Mouse (Mus musculus) spleen, postnatal 4 days (tissue): ENCODE results near the gene Chfr.
"Not testable (repeated sequence)": the region's sequence is repeated elsewhere in the genome, so short reads cannot be mapped to it uniquely, and the experiment has no call there.

Experiments used
- DNase-seq, 2 experiments: peaks; one replicate each; pipeline ENCODE4 v3.0.0; 2022; ENCODE audit warnings: low spot score in 2 of 2

The Chfr gene

DNA sequence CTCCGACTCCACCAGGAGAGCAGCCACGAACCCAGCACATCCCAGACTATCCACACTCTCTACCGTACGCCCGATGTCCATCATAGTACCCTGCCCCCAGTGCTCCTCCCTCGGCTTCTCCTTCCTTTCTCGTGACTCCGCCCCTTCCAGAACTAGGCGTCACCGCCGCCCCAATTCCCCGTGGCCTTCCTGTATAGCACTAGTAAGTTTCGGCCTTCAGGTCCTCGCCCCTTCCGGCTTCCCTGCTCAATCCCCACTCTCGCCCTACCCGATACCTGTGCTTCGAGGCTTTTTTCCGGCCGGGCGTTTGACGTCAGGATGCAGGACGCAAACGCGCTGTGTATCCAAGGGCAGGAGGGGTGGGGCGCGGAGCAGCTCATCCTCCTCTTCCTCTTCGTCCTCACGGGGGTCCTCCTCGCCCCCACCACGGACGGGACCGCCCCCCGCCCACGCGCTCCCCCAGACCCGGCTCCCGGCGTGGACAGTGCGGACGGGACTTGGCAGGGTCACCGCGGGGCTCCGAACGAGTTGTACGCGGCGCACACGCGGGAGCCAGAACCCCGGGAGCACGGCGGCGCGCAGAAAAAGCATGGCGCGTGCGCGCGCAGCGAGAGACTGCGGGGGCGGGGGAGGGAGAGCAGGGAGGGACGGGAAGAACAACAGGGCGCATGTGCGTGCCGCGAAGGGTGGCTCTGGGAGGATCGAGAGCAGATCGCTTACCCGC lies 27.9 kb upstream of the Chfr start, which contains the start of gene Gtpbp6:
TSS of gene Gtpbp6 (minus strand) at position 617 of the 724 bp plus-strand sequence.
- peak; percentile 94 to 95 for DNase-seq

DNA sequence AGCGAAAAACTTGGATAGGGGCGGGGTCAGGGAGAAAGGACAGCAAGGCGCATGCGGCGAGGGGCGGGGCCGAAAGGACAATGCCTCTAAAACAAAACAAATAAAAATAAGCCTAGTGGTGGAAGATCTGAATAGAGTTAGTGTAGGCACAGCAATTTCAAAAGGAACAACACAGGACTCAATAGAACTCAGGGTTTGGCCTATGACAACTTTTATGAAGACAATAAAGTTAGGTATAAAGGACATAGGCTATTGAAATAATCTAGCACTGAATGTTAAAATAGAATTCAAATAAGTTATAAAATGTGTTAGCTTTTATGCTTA lies 27.4 kb upstream of the Chfr start:
- DNase-seq: no peak

DNA sequence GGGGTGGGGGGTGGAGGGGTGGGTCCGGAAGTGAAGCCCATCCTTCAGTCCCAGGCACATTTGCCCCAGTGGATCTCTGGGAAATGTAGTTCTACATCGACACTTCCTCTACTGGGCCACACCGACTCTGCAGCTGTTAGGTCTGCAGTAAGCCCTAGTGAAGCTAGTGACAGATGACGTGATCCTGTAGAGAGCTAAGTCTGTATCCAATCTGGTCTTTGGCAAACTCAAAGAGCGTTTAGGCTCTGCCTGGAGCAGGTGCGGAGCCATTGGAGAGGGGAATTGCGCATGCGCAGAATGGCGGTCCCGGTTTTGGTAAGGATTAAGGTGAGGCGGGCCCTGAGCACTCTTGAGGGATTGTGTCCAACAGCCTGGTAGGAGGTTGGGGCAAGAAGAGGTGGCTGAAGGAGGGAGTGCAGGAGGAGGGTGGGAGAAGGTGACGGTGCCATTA lies 25.6 kb upstream of the Chfr start, which contains the start of gene Zfp605:
TSS of gene Zfp605 (plus strand) at position 102 of the 451 bp plus-strand sequence.
- DNase-seq: peak; percentile 80 to 91

DNA sequence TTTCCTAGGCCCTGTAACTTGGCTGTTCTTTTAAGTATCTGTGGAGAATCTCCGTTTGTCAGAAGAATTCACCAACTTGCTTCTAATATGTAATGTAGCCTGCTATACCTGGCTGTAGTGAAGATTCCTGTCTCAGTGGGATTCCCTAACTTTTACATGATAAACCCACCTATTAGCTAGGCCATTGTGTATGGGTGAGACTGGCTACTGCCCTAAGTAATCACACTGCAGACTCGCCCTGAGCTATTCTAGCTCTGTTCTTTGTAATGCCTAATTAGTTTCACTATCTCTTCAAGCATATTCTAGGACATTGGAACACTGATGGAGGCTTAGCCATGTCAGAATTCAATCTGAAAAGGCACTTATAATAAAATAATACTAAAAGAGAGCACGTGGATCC lies 13.3 kb upstream of the Chfr start:
- not testable (repeated sequence) for DNase-seq

DNA sequence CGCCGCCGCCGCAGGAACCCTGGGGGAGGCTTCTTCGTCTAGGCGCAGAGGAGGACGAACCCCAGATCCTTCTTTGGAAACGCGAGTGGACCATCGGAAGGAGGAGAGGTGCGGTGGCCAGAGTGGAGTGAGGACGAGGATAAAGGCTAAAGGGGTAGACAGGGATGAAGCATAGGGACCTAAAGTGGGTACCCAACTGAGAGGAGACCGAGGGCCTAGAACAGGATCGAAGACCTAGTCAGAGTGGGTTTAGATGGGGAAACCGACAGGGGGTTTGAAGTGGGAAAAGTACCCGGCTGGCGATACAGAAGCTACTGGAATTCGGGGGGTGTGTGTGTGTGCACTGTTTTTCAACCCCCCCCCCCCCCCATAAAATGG lies 434 bp downstream of the Chfr start:
- no peak for DNase-seq

DNA sequence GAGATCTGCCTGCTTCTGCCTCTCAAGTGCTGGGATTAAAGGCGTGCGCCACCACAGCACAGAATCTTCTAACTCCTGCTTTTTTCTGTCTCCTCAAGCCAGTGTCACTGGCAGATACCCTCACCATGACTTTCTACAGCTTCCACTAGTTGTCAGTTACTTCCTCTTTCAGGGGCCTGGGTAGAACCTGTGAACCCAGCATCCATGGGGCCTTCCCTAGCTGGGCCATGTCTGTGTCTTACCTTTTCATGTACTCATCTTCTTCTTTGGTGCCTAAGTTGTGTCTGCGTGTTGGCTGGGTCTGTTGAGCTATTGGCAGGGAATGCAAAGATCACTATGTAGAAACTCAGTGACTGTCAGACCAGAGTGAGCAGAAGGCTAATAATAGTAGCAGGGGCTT lies 2.2 kb downstream of the Chfr start:
- DNase-seq: no peak

DNA sequence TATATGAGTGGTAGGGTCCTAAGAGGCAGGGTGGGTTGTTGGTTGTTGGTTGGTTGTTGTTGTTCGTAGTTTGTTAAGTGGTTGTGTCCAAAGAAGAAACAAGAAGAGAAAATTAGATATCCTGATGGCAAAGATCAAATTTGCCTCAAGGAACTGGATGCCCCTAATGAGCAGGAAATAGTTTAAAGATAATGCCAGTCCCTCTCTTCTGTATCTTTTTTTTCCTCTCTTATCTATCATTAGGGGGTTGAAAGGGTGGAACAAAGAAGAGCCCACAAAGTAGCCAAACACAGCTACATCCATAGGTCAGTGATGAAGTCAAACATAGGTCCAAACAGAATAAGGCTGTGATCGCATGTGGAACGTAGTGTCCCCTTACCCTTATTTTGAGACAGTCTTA lies 3.7 kb downstream of the Chfr start:
- DNase-seq: no peak

DNA sequence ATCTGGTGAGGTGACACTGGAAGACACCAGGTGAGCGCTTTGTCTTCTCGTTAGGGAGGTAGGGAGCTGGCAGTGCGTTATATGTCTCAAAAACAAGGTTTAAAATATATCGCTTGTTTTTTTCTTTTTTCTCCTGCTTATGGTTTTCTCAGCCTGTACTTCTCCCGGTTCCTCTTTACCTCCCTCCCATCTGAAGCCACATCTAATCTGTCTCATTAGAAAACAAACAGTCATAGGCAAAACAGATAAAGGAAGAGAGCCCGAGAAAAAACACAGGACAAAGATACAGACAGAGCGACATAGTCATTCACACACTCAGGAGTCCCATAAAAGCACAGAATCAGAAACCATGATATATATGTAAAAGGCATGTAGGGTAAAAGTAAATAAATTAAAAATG lies 4.8 kb downstream of the Chfr start:
- no peak for DNase-seq

DNA sequence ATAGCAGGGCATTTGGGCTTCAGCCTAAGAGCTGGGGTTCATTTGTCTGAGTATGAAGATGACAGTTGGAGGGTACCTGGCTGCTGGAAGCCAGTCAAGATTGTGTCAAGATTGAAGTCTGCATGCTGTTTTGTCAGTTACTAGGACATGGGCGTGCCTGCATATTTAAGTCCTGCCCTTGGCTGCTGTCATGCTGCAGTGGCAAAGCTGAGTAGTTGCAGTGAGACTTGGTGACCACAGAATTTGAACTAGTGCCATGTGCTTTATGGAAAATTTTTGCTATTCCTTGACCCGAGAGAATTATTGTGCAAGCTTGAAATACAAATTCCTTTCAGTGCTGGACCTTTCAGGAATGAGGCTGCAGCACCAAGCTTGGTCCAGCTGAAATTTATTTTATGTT lies 6.7 kb downstream of the Chfr start:
- no peak for DNase-seq

DNA sequence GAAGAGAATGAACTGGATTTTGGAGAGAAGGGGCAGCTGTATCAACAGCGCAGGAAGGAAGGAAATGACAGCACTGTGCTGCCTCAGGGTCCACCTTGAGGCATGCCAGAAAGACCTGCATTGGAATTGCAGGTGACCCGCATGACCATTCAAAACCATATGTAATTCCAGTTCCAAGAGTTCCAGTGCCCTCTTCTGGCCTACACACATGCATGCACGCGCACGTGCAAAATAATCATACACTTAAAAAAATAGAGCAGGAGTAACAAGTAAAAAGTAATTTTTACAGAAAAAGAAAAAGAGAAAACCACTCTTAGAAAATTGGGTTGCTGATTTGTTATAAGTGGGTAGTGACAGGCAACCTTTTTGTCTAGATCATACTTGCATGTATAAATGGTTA lies 7.4 kb downstream of the Chfr start:
- no peak for DNase-seq

DNA sequence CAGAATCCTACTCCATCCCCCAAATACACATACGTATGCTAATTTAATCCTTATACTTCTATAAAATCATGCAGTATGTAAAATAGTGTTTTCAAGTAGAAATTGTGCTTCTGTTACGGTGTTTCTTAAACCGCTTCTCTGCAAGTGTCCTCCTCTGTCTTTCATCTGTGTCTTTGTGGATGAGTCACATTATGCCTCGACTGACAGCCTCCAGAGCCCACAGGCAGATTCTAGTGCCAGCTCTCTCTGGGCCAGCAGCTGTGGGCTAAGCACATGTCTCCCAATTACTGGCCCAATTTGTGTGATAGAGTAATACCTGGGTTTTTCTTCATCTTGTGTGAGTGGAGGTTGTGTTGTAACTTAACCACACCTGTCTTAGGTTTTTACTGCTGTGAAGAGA lies 33.7 kb downstream of the Chfr start:
- DNase-seq: no peak

DNA sequence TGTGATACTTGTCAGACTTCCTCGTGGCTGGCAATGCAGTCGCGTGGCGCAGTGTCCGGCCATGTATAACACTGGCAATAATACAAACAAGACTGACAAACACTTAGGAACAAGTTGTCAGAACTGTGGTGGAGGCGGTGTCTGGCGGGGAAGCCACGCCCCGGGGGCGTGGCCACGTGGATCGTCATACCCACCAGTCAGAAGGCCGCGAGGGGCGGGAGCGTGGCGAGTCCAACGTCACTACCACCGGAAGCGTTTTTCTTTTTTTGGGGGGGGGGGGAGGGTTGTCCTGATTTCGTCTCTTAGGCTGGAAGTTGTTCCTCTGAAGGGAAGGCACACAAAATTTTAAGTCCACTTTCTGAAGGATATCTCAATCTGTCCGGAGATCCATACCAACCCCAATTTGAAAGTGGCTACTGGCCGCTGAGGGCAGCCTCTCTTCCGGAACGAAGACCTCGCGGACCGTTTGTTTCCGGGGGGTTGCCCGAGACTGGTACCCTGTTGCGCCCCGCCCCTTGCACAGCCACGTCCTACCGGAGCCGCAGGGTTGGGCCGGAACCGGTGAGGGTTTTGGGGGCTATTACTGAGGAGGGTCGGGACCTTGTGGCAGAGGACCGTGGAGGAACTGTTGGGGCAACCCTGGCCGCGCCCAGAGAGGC lies 40.8 kb downstream of the Chfr start, which contains the start of gene Golga3:
TSS of gene Golga3 (plus strand) at position 340 of the 659 bp plus-strand sequence.
- DNase-seq: peak; percentile 93 to 96

DNA sequence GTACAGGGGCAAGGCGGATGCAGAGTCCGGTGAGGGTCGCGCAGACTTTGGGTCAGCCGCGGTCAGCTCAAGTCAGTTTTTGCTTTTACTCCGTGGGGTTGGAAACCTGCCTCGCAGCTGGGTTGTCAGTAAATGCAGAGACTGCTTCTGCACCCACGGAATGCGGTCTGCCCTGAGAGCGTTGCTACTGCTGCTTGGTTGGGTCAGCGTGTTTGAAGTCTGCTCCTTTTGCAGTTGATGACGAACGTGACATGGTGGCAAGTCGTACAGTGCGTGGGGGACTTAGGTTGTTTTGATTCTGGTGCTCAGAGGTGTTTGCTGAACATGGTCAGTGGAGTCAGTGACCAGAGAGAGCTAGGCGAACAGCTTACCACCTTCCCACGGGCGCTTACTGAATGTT lies 41.4 kb downstream of the Chfr start:
- DNase-seq: no peak

DNA sequence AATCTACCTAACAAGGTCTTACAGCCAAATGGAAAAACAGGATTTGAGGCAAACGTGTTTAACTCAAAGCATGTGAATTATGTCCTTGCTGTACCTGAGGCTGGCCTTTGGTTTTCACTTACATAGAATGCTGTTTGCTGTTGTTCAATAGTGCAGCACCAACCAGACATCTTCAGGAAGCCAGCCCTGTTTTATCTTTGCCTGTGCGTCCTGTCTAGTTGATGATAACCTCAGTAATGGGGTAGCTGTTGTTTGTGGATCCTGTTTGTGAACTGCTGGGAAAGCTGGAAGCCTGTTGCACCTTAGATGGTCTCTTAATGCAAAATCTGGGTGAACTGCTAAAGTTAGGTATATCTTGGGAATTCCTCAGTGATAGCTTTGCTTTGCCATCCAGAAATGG lies 43.0 kb downstream of the Chfr start:
- no peak for DNase-seq

DNA sequence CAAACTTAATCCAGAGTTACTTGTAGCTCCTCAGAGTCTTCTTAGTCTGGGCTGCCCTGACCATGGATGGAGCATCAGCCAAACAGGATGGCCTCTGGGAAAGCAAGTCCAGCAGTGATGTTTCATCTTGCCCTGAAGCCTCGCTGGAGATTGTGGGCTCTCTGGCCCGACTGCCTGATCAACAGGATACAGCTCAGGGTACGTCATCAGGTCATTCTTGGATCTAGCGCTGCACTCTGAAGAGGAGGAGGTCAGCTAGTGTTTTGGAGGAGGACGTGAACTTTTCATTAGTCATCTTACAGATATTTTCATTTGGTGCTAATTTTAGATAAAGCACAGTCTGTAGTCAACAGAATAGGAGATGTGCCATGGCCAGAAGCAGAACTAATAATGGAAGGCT lies 46.1 kb downstream of the Chfr start:
- no peak for DNase-seq

DNA sequence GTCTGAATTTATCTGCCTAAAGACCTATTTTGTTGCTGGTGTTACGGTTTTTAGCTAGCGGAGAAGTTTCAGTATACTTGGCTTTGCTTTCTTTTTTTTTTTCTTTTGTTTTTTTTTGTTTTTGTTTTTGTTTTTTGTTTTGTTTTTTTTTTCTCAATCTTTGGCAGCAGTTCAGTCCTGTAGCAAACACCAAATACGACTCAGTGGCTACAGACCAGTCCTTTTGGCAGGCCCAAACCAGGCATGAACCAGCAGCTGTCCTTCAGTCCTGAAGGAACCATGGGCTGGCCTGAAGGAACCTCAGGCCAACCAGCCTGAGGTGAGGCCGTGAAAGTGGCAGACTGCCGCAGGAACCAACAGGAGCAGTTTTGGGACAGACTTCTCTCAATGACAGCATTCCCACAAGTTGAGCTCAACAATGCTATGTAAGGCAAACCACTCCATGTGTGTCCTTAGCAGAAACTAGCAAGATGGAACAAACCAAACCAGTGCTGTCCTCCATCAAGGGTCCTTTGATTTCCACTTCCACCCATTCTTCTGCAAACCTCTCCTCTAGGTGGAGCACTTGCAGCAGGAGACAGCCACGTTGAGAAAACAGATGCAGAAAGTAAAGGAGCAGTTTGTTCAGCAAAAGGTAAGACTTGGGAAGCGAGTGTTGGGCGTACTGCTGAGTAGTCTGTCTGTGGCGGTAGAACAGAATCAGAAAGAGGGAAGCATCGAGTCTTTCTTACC lies 67.7 kb downstream of the Chfr start:
- no peak for DNase-seq

DNA sequence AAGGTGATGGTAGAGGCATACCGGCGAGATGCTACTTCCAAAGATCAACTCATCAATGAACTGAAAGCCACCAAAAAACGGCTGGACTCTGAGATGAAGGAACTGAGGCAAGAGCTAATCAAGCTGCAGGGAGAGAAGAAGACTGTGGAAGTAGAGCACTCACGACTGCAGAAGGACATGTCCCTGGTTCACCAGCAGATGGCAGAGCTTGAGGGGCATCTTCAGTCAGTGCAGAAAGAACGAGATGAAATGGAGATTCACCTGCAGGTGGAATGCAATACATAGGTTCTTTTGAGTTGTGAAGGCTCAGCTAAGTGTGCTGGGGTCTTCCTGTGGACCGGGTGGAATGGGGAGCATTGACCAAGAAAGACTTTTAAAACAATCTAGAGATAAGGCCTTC lies 69.1 kb downstream of the Chfr start:
- no peak for DNase-seq

DNA sequence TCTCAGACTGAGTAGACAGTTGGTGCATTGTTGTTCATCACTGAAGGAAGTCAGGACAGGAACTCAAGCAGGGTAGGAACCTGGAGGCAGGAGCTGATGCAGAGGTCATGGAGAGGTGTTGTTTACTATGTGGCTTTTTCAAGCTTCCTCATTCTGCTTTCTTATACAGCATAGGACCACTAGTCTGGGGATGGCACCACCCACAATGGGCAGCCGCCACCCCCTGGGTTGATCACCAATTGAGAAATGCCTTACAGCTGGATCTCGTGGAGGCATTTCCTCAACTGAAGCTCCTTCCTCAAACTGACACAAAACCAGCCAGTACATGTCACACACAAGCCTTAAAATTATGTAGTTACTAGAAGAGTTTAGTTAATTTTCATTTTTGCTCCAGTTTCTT lies 75.7 kb downstream of the Chfr start:
- no peak for DNase-seq

DNA sequence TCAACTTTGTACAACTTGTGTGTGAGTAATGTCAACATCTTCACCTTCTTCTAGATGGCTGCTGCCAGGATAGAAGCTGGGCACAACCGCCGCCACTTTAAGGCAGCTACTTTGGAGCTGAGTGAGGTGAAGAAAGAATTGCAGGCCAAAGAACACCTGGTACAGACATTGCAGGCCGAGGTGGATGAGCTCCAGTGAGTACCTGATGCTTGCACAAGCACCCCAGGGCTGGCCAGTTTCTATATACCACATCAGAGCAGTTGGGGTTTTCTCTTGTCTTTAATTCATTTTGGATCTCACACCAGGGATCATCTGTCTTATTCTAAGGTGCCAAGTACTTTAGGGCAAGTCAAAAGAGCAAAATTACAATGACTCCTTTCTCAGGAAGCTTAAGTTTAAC lies 81.1 kb downstream of the Chfr start:
- no peak for DNase-seq

DNA sequence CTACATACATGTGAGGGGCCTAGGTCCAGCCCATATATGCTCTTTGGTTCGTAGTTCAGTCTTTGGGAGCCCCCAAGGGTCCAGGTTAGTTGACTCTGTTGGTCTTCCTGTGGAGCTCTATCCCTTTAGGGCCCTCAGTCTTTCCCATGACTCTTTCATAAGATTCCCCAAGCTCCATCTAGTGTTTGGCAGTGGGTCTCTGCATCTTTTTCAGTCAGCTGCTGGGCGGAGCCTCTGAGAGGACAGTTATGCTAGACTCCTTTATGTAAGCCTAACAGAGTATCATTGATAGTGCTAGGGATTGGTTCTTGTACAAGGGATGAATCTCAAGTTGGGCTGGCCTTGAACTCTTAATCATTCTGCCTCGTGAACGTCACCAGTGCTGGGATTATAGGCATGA lies 84.7 kb downstream of the Chfr start:
- no peak for DNase-seq
